Mouse (Mus musculus): ENCODE measurements around the gene Nmb.

DNA sequence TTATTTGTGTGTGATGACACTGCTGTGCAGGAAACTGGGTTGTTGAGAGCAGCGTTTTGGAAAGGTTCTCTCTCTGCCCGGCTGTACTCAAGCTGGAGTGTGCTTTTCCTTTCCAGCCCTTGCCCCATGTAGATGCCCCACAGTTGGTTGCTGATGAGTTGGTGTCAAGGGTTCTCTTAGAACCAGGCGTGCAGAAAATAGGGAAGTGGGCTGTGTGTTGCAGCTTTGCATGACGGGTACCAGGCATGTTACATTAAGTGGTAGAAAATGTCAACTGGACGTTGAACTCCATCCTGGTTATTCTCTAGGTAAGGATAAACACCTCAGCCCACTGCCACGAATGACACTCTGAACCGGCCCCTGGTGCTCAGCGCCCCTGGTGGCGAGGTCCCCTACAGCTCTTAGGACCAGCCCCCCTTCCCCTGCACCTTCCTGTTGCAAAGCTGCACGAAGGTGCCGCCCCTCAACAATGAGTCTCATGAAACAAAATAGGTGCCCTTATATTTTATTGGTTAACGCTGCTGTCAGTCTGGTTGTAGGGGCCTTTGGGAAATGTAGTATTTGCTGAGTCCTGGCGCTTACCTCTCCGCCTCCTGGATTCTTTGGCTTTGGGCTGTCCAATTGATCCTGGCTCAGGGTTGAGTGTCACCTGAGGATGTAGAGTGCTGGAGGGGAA lies 21.9 kb downstream of the Nmb start:
- TF ChIP-seq GATA1 (IDR thresholded peaks at IDR 0.05; ENCODE audit: borderline replicate concordance, low read length) (no peak), FLI1 (IDR thresholded peaks at IDR 0.05; ENCODE audit: low read length) (no peak)

Data from megakaryocyte, embryonic 14.5 days (primary cell).